Mouse (Mus musculus) C2C12 (cell line): ENCODE measurements around the gene 9130213A22Rik.

Experiments used
- CEBPB ChIP-seq: IDR thresholded peaks from one replicate; pipeline ENCODE4 v1.6.1; 2011; ENCODE audit warnings: low read depth, mild to moderate bottlenecking, control low read depth, moderate library complexity
- CTCF ChIP-seq: IDR thresholded peaks from one replicate; pipeline ENCODE4 v1.5.1; 2011; ENCODE audit not compliant: control insufficient read depth, insufficient read depth, insufficient read length
- FOSL1 ChIP-seq: IDR thresholded peaks from one replicate; pipeline ENCODE4 v1.8.0; 2011; ENCODE audit warnings: mild to moderate bottlenecking, low read length; ENCODE audit not compliant: poor library complexity, insufficient read depth, severe bottlenecking
- MAX ChIP-seq: IDR thresholded peaks from one replicate; pipeline ENCODE4 v1.6.1; 2011; ENCODE audit warnings: mild to moderate bottlenecking, control low read depth
- MYOD1 ChIP-seq: IDR thresholded peaks from one replicate; pipeline ENCODE4 v1.6.1; 2011; ENCODE audit warnings: low read depth; ENCODE audit not compliant: control insufficient read depth, insufficient read length
- MYOG ChIP-seq: IDR thresholded peaks from one replicate; pipeline ENCODE4 v1.6.1; 2011; ENCODE audit not compliant: control insufficient read depth, insufficient read length; ENCODE audit errors: extremely low read depth
- USF1 ChIP-seq: IDR thresholded peaks from one replicate; pipeline ENCODE4 v1.6.1; 2011; ENCODE audit warnings: low read depth, mild to moderate bottlenecking, control low read depth, moderate library complexity

DNA sequence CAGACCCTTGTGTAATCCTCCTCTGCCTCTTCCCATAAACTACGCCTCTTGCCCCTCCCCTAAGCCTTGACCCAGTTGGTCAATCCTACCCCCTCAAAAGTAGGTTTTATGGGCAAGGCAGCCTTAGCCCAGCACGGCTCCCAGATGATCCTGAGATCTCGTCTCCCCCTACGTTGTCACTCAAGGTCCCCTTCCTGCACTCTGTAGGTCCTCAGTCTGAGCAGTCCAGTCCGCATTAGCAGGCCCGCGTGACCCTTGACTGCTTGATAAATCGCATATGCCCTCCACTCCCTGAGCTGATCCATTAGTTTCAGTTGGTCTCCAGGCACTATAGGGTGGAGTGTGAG is 12.2 kb upstream of the 9130213A22Rik start:
- TF ChIP-seq CTCF: no peak
- no peak for TF ChIP-seq MYOD1
- TF ChIP-seq MYOG: no peak
- TF ChIP-seq MAX: no peak
- TF ChIP-seq USF1: no peak
- no peak for TF ChIP-seq CEBPB
- no peak for TF ChIP-seq FOSL1
